Mouse (Mus musculus) ES-E14 (cell line): ENCODE results near the gene Ric3.

Source experiments
- CHD2 ChIP-seq: IDR thresholded peaks from 2 replicates; pipeline ENCODE4 v1.6.1; 2014; ENCODE audit warnings: mild to moderate bottlenecking, low read depth, low read length, inconsistent platforms
- HCFC1 ChIP-seq: IDR thresholded peaks from 2 replicates; pipeline ENCODE4 v1.6.1; 2012; ENCODE audit warnings: low read length, inconsistent platforms, borderline replicate concordance; ENCODE audit not compliant: insufficient read depth
- ZC3H11A ChIP-seq: IDR thresholded peaks from 2 replicates; pipeline ENCODE4 v1.6.1; 2012; ENCODE audit warnings: low read depth, mild to moderate bottlenecking, inconsistent platforms, low read length, borderline replicate concordance
- ZNF384 ChIP-seq: IDR thresholded peaks from 2 replicates; pipeline ENCODE4 v1.6.1; 2012; ENCODE audit warnings: low read depth, low read length, inconsistent platforms

DNA sequence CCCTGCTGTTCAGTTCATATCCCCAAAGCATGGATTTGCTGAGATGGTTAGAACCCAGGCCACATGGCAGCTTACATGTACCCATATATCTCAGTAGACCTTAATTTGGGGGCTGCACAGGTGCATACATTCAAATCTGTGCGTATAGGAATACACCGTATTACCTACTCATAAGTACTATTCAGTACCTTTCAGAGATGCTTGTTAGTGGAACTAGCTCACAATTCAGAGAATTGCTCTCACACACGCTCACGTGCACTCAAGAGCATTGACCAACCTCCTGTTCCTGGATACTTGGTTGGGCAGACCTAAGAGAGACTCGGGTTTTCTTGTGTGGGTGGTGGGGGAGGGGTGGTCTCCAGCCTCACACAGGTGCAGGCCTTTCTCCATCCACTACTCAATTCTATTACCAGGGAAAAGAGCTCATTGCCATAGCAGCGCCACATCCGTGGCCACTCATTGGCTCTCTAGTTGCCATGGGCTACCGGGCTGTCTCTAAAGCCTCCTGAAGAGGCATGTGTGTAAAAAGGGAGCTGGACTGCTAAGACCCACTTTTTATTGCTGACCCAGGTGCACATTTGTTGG, 71.4 kb downstream of the Ric3 start:
- TF ChIP-seq ZC3H11A = no peak
- no peak for TF ChIP-seq CHD2
- TF ChIP-seq HCFC1 = no peak
- TF ChIP-seq ZNF384 = no peak
